Mouse (Mus musculus) adrenal gland, postnatal 14 days (tissue): ENCODE data around the gene Samd14. TPM values are rescaled to one million over a fixed set of nuclear protein-coding genes. Genes with fewer than 3 reads are reported as not detected.
"Not testable (repeated sequence)": the region's sequence is repeated elsewhere in the genome, so short reads cannot be mapped to it uniquely, and the experiment has no call there.

Source experiments
- DNase-seq: peaks from one replicate; pipeline ENCODE4 v3.0.0; 2021; ENCODE audit warnings: mixed read lengths
- long read RNA-seq, 2 experiments: library from polyadenylated mRNA; stranded (forward); transcript quantifications; one replicate each; pipeline ENCODE4 v2.0.0; 2021
- total RNA-seq: library from RNA; stranded (reverse); gene quantifications from 2 replicates; pipeline ENCODE4 v1.2.3, GENCODE M21; 2021

Samd14 gene
- total RNA-seq = 5.4 and 7.3 TPM in 2 replicates
- long read RNA-seq, experiment 1, partial matches to known transcripts = 2 of 5 reads
- long read RNA-seq, experiment 1, other reads (novel, unspliced or antisense) = 1 of 5 reads
- long read RNA-seq, experiment 2, transcript Samd14-201 (10 exons, 3,318 nt) = major isoform, 5 of 10 reads
- long read RNA-seq, experiment 2, partial matches to known transcripts = 1 of 10 reads
- long read RNA-seq, experiment 2, other reads (novel, unspliced or antisense) = 4 of 10 reads

DNA sequence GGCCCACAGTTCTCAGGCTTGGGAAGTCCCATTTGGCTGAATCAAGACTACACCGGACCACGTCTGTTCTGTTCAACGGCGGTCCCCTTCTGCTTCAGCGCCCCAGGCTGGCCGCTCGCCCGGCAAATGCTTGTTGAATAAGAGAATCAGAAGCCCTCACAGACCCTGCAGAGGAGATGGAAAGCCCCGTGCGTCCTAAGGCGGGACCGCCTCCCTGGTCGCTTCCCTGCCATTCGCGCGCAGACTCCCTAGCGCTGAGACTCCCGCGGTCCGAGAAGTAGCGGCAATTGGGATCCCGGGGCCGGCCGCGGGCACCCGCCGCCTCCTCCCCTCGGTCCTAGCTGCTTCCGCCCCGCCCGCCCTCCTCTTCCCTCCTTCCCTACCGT is at the start of gene Samd14:
TSS of gene Samd14 (plus strand) at position 251 of the 386 bp plus-strand sequence.
- peak; percentile 76 for DNase-seq

DNA sequence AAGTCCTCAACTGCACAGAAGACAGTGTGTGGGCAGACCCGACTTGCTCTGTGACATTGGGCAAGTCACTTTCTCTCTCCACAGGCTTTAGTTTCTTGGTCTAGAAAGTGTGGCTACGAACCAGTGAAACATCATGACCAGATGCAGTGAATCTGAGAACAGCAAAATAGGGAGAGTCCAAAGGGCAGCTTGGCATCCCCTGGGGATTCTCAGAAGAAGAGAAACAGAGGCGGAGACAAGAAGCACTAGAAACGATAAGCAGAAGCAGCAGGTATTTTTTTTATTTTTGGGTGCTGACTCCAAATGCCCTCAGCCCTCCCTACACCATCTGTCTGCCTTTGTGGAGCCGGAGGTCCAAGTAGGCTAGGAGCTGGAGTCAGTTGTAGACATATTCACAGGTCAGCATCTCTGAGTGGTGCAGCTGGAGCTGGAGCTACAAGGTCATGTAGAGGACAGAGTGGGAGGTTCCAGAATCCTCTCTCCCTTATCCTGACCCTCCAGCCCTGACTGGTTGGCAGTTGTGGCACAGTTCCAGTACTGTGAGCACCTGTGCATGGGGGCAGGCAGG is 47.1 kb upstream of the Samd14 start:
- DNase-seq = no peak

DNA sequence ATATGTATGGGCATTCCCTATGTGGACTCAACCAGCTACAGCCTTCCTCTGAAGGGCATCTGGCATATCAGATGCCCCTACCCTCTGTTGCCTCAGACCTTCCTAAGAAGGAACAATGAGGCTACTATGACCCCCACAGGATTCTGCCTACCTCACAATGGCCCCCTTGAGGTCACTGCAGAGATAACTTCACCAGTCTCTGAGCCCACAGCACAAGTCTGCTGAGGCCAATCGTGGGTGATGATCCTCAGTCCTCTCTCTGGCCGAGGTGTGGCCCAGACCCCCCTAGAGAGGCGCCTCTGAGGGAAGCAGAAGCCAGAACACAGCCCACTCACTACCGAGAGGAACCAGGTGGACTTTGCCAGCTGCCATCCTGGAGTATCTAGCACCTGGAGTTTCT is 42.3 kb upstream of the Samd14 start, which contains the start of gene Hils1:
TSS of gene Hils1 (plus strand) at position 175 of the 400 bp plus-strand sequence.
- no peak for DNase-seq

DNA sequence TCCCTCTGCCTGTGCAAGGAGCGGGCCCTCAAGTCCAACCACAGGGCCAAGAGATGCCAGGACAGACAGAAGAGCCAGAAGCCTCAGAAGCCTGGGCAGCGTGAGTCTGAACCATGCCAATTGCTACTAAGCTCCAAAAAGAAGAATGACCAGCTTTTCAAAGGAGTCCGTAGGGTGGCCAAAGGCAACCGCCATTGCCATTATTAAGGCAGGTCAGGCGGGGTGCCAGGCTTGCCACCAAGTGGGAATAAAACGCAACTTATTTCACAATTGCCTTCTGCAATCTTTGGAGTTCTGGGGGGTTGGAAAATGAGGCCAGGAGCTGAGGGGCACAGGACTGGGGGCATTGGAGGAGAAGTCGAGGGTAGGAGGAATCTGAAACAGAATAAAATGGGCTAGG is 41.5 kb upstream of the Samd14 start:
- DNase-seq = peak; percentile 44

DNA sequence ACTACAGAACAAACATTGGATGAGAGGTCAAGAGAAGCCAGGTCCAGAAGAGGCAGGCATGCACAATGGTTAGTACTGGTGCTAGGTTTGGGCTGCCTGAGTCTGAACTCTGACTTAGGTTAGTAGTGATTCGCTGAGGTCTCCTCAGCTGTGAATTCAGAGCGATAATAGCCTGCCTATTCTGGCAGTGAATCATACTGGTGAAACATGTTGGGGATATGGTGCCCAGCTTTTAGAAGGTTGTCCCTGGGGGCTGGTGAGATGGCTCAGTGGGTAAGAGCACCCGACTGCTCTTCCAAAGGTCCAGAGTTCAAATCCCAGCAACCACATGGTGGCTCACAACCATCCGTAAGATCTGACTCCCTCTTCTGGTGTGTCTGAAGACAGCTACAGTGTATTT is 40.0 kb upstream of the Samd14 start:
- DNase-seq = not testable (repeated sequence)

DNA sequence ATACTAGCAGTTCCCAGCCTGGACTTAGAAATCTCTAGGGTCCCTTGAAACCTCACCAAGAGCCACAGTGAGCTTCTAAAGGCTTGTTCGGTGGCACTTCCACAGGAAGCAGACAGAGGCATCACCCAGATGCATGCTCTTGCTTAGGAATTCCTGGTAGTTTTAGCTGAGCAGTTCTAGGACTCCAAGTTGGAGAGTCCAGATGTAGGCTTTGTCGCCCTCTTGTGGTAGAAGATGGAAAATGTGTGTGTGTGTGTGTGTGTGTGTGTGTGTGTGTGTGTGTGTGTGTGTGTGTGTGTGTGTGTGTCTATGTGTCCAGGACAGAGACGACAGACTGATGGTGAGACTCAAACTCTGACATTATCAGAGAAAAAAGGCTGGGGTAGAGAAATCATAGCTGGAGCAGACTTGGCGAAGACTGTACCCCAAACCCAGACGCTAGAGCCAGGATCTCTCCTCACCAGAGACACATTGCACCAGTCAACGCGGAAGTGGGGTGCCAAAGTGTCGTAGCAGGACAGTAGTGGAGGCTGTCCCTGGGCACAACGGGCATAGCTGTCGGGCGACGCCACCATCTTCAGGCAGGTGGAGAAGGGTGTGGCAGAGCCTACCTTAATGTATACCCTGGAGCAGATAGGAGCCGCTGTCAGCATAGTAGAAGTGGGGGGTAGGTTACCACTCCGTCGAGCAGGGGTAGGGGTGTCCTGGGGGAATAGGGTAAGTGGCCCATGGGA is 39.3 kb upstream of the Samd14 start:
- peak; percentile 80 for DNase-seq

DNA sequence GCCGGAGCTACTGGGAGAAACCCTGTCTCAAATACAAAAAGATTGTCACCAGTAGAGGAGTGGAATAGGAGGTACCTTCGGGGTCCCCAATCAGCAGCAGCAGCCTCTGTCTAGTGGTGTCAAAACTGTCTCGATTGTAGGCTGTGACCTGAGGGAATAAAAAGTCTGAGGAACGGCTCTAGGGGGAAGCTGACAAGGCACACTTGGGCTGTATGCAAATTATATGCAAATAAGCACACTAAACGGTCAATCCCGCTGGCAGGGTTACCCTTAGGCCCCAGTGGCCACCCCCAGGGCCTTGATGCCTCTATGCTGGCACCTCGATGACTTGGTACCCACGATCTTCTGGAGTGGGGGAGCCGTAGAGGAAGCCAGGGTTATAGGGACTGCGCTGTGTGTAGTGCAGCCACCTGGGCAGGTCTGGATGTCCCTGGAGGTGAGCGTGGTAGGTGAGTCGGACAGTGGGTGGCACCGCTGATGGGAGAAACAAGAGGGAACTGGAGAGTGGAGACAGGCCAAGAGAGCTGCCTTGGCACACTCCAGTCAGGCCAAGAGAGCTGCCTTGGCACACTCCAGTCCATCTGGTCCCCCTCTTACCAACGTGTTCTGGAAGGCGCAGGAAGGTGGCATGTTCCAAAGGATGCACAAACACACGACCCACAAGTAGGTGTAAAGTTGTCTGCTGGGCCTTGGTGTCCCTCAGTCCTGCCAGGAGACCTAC is 37.6 kb upstream of the Samd14 start:
- DNase-seq = no peak

DNA sequence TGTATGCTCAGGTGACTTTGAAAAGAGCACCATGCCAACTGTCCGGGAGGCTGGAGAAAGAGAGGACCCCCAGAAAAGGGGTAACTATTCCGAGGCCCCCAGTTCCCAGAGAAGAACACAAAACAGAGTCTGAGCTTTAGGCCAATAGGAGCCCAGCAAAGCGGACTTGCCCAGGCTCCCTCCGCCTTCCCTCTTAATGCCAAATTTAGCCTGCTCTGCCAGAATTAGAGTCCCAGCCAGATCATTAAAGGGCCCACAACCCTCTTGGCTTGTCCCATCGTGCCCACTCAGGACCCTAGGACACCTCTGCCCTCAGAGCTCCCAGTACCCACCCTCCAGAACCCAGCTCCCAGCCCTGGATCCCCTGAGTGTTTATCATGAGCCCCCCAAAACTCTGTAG is 36.8 kb upstream of the Samd14 start:
- no peak for DNase-seq

DNA sequence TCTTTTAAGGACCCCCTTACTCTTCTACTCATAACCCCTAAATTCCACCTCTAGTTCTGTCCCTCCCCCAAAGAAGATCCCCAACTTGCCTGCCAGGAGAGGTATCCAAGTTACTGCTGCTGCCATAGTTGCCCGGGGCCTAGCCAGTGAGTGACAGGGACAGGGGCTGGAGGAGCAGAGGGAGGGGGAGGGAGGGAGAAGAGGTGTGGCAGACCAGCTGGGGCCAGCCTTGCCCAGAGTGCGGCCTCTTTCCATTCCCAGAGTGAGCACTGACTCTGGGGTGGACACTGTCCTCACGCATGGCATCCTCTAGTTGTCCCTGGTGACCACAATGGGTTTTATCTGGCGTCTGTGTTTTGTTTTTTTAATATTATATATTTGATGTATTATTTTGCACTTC is 36.4 kb upstream of the Samd14 start:
- no peak for DNase-seq

DNA sequence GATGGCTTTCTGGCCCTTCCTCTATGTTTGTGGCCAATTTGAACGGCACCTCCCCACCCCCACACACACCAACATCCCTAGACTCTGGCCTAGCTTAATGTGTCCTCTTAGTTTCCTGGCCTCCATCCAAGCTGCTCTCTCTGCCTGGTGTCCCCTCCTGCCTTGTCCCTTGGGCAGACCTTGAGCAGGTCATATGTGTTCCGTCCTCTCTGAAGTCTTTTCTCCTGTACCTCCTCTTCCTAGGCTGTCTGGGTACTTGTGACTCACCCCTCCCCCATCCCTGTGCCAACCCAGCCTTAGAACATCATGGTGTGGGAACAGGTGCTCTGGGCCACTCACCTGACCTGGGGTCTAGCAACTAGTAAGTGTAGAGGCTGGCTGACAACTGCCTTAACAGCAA is 34.7 kb upstream of the Samd14 start:
- peak; percentile 31 for DNase-seq

DNA sequence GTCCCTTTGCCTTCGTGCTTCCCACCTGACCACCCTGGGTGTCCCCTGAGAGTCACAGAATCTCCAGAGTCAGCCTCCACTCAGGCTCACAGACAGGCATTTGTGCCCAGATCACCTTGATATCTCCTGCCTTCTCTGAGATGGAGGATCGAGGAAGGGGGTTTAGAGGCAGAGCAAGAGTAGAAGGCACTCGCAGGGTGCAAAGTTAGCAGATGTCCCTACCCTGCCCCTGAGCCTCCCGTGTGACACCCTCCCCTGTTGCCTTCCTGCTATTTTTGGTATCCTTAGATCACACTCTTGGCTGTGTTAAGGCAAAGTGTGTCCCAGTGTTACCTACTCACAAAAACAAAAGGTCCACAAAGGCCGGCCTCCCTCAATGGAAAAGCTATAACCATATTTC is 33.5 kb upstream of the Samd14 start, which contains the start of gene Sgca:
TSS of gene Sgca (minus strand) at position 129 of the 400 bp plus-strand sequence.
- no peak for DNase-seq

DNA sequence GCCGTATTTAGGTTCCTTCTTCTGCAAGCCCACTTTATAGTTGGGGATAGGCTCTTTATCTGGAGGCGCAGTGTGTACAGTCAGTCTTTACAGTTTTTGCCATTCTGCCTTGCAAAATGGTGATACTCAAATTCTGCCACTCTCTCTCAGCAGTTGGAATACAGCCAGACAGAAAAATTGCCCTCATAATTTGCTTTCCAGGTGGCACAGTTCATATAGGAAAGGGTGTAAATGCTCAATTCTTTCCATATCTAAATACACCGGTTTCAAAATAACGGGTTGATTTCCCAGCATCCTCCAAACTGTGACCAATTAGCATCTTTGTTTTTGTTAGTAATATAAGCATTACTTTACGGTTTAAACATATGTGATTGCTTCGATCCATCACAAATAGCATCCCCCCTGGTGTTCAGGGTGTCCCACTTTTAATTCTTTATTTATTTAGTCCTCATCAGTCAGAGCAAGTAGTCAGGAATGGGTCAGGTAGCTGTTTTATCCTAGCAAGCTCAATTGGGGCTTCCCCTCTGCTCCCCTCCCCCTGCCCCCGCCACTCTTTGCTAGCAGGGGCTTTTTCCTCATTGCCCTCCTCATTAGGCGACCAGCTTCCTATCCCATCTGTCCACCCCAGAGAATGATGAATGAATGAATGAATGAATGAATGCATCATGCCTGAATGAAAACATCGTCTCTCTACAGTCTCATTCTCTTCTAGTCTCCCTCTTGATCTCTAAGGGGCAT is 31.3 kb upstream of the Samd14 start:
- DNase-seq = no peak

DNA sequence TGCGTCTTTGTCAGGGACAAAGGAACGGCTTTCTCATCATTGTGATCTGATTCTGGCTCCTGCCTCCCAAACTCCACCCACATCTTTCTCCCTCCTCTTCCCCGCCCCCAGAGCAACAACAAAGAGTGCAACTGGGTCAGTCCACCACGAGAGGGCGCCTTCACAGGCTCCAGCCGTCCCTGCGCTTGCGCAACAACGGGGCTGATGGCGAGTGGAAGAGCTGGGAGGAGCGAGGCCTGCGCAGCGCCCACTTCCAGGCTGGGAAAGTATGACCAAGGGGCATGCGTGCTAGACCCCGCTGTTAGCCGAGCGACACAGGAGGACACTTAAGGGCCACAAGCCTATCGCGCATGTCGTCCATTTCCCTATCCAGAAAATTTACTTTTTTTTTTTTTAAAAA is 30.7 kb upstream of the Samd14 start:
- peak; percentile 99 for DNase-seq

DNA sequence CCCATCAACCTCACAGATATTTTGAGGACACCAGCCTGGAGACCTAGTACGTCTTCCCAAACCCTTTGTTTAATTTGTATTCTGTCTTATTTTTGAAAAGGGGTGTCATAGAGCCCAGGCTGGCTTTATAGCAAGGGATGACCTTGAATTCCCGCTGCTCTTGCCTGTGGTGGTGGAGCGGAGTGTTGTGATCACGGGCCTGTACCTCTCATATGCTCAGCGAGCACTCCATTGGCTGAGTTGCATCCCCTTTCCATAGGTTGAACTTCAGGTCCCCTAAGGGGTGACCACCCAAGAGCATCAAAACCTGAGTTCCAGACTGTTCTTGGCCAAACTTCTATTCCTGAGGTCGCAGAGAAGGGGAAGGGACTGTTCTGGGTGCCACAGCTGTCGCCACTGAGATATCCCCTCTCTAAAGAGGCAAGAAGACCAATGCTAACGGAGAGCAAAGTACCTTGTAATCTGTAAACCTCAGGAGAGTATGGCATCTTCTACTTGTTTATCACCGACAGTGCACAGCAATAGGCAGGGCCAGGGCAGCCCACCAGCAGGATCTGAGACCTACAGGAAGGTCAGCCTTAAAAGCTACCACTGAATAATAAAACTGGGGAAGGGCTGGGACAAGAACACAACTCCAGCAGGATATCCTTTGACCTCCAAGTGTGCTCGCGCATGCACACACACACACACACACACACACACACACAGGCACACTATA is 30.1 kb upstream of the Samd14 start:
- DNase-seq = no peak

DNA sequence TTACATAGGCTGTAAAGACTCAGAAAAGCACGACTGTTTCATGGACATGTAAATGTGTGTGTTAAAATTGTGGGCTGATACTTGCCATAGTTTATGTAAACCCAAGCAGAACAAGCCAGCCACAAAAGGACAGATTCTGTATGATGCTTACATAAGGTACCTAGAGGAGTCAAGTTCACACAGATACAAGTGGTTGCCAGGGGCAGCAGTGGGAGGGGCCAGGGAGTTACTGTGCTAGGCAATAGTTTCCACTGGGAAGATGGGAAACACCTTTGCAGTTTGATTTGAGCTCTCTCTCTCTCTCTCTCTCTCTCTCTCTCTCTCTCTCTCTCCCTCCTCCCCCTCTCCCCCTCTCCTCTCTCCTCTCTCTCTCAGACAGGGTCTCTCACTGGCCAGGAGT is 24.5 kb upstream of the Samd14 start:
- no peak for DNase-seq

DNA sequence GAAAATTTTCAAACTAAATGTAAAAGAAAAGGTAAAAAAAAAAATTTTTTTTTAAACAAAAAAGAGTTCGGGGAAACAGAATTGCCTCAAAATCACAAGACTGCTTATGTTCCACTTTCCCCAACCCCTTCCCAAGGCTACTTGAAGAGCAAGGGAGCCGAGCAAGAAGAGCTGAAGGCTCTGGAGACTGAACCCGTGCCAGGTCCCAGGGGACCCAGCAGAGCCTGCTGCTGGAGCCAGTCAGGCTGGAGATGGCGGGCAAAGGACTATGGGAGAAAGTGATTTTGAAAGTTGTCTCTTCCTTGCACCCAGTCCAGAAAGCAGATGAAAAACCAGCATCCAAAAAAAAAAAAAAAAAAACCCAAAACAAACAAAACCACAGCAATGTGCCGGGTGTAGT is 23.9 kb upstream of the Samd14 start:
- no peak for DNase-seq

DNA sequence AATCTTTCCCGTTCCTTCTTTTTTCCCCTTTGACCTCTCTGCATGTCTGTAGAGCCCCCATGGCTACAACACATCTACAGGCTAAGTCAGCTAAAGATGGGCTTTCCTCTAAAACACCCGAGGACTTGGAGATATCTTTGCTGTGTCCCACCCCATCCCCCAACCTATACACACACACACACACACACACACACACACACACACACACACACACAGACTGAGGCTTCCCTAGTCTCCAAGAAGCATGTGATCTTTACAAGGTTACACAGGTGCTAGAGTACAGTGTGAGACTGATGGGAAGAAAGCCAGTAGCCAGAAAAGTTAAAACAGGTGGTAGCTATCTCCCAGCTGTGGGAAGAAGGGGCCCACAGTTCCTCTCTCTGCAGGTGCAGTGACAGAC is 23.2 kb upstream of the Samd14 start:
- no peak for DNase-seq

DNA sequence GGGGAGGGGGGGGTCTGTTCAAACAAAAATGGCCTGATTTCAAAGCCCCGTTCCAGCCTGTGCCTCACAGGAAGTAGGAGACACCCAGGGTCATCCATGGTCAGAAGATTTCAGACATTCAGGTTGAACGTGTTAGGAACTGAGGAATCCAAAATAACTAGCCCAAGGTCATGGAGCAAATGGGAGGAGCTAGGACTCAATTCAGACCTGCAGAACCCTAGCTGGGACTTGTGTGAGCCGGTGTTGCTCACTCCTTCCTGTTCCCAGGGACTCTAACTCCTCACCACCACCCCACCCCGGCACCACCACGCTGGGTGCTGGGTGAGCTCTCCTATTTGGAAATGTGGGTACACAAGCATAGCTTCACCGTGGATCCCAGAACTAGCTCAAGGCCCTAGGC is 22.3 kb upstream of the Samd14 start:
- no peak for DNase-seq

DNA sequence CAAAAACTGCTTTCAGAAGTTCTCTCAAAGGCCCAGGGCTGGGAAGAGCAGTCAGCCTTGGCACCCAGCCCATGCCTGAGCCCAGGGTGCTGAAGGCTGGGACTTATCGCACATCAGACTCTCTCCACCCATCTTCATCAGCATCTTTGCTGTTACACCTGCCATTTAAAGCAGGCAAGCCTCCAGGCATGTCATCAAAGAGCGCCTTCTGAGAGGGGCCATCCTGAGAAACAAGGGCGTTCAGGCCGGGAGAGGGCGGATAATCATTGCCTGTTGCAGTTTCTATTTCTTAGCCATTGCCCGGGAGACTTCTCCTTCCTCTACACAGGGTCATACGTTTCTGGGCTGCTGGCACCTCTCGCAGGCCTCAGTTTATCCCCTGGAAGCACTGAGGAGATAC is 21.8 kb upstream of the Samd14 start:
- DNase-seq = peak; percentile 66

DNA sequence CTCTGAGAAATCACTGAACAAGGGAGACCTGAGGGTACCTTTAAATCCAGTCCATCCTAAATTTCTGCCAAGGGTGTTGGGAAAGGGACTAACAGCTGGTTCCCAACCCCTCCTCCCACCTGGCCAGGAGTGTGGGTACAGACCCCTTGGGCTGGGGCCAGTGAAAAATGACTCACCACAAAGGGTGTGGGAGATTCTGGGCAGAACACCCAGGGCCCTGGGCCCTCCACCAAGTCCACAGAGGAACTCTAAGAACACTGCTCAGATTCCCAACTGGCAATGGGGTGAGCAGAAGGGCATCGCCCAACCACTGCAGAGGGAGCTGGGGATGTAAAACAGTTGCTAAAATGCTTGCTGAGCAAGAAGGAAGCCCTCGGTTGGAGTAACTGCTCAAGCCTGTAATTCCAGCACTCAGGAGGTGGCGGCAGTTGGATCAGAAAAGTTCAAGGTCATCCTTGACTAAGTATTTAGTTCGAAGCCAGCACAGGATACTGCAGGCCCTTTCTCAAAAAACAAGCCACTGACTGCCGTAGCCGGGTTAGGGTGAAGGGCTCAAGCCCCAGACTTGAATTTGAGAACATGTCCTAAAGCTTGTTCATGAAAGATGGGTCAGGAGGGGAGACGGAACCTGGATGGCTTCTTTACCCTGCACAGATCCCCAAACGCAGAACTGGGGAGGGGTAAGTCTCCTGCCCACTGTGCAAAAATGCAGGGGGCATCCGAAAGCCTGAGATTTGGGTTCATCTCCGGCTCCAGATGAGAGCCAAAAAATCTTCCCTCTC is 20.7 kb upstream of the Samd14 start:
- DNase-seq = peak; percentile 59

DNA sequence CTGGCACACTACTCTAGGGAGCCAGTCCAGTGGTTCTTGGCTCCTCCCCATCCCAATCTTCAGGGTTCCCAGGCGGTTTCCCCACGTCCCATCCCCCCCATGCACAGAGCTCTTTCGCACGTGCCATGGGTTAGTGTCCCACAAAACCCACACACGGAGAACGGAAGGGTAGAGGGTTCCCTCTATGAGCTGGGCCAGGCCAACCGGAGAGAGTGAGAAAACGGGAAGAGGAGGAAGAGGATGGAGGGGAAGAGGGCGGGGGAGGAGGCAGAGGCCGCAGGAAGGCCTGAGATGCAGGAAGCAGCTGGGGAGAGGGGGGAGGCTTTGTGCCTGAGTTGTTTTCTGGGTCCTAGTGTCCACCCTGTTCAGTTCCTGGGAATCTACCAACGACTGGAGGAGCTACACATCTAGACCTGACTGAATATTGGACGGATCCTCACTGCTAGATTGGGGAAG is 20.1 kb upstream of the Samd14 start:
- DNase-seq = peak; percentile 86
